Mouse (Mus musculus) mesoderm, embryonic 11.5 days (tissue): ENCODE results near the gene Gm42957.
"Not testable (repeated sequence)": the region's sequence is repeated elsewhere in the genome, so short reads cannot be mapped to it uniquely, and the experiment has no call there.

Experiments
- DNase-seq: peaks from one replicate; pipeline ENCODE4 v3.0.0-alpha.2; 2012; ENCODE audit warnings: low read depth, low spot score

Gene Gm42957

GRCm38 (mm10) chr3:96674442-96674841 lies 39.2 kb downstream of the Gm42957 start:
- peak; percentile 76 for DNase-seq

- DNase-seq = no peak
Measured at GRCm38 (mm10) chr3:96675171-96675570, 39.9 kb downstream of the Gm42957 start.

- DNase-seq = no peak
Measured at GRCm38 (mm10) chr3:96675690-96676089, 40.4 kb downstream of the Gm42957 start.

GRCm38 (mm10) chr3:96678456-96678855 lies 43.2 kb downstream of the Gm42957 start:
- DNase-seq = no peak

- DNase-seq = no peak
Measured at GRCm38 (mm10) chr3:96679159-96679674, 43.9 kb downstream of the Gm42957 start.

- no peak for DNase-seq
Measured at GRCm38 (mm10) chr3:96680269-96680956, 45.1 kb downstream of the Gm42957 start.

- no peak for DNase-seq
Measured at GRCm38 (mm10) chr3:96683496-96683895, 48.2 kb downstream of the Gm42957 start.

GRCm38 (mm10) chr3:96684151-96684821 lies 49.0 kb downstream of the Gm42957 start:
- DNase-seq = no peak

GRCm38 (mm10) chr3:96684822-96685156 lies 49.5 kb downstream of the Gm42957 start:
- DNase-seq = no peak

- DNase-seq = not testable (repeated sequence)
Measured at GRCm38 (mm10) chr3:96686057-96686456, 50.8 kb downstream of the Gm42957 start.

- DNase-seq = no peak
Measured at GRCm38 (mm10) chr3:96688854-96689253, 53.6 kb downstream of the Gm42957 start.

GRCm38 (mm10) chr3:96690298-96690697 lies 55.0 kb downstream of the Gm42957 start:
- DNase-seq = no peak

GRCm38 (mm10) chr3:96692506-96692905 lies 57.2 kb downstream of the Gm42957 start:
- DNase-seq = no peak

- no peak for DNase-seq
Measured at GRCm38 (mm10) chr3:96693579-96693978, 58.3 kb downstream of the Gm42957 start.

- peak; percentile 84 for DNase-seq
Measured at GRCm38 (mm10) chr3:96696198-96696765, 61.0 kb downstream of the Gm42957 start, which contains the start of gene Pias3. Gene Pias3 (plus strand): TSS chr3:96696384.

GRCm38 (mm10) chr3:96696766-96697732 lies 61.8 kb downstream of the Gm42957 start:
- DNase-seq = peak; percentile 92

- DNase-seq = no peak
Measured at GRCm38 (mm10) chr3:96698993-96699690, 63.9 kb downstream of the Gm42957 start.

GRCm38 (mm10) chr3:96700376-96700775 lies 65.1 kb downstream of the Gm42957 start:
- DNase-seq = peak; percentile 56

GRCm38 (mm10) chr3:96701003-96701402 lies 65.7 kb downstream of the Gm42957 start:
- DNase-seq = no peak
